Mouse (Mus musculus) liver, embryonic 15.5 days (tissue): ENCODE data around the gene P2rx1. TPM values are rescaled to one million over a fixed set of nuclear protein-coding genes. Genes with fewer than 3 reads are reported as not detected.

Experiments
- ATAC-seq: fragments of 200-750 bp; cut with Nextera tagmentation; 2 replicates; pipeline ENCODE4 v1.8.0; 2017; ENCODE audit warnings: moderate number of reproducible peaks, mild to moderate bottlenecking, moderate library complexity; ENCODE audit not compliant: insufficient read depth
- H3K27ac ChIP-seq: fragments of 300-500 bp; sonication (generic); replicated peaks from 2 replicates; pipeline ENCODE4 v1.5.1; 2015; ENCODE audit warnings: mild to moderate bottlenecking, inconsistent platforms
- H3K27me3 ChIP-seq: fragments of 300-500 bp; sonication (generic); 2 replicates; pipeline ENCODE4 v1.6.1; 2015; ENCODE audit warnings: mild to moderate bottlenecking, inconsistent platforms
- H3K36me3 ChIP-seq: fragments of 300-500 bp; sonication (generic); replicated peaks from 2 replicates; pipeline ENCODE4 v1.6.1; 2015; ENCODE audit warnings: moderate library complexity, mild to moderate bottlenecking, inconsistent platforms
- H3K4me1 ChIP-seq: fragments of 300-500 bp; sonication (generic); replicated peaks from 2 replicates; pipeline ENCODE4 v1.6.1; 2015; ENCODE audit warnings: inconsistent platforms
- H3K4me2 ChIP-seq: fragments of 300-500 bp; sonication (generic); 2 replicates; pipeline ENCODE4 v1.6.1; 2015; ENCODE audit warnings: moderate library complexity, mild to moderate bottlenecking, inconsistent platforms
- H3K4me3 ChIP-seq: fragments of 300-500 bp; sonication (generic); replicated peaks from 2 replicates; pipeline ENCODE4 v1.5.1; 2015; ENCODE audit warnings: mild to moderate bottlenecking, inconsistent platforms
- H3K9ac ChIP-seq: fragments of 300-500 bp; sonication (generic); 2 replicates; pipeline ENCODE4 v1.6.1; 2015; ENCODE audit warnings: moderate library complexity, mild to moderate bottlenecking, inconsistent platforms
- H3K9me3 ChIP-seq: fragments of 300-500 bp; sonication (generic); replicated peaks from 2 replicates; pipeline ENCODE4 v1.6.1; 2016; ENCODE audit warnings: inconsistent platforms
- WGBS: fragments of 180-500 bp; shearing (Covaris S2); methylation state at CpG from one replicate; pipeline ENCODE4 v1.1.7; 2015; ENCODE audit warnings: mixed read lengths; ENCODE audit not compliant: insufficient replicate concordance; 5-methylcytosine and 5-hydroxymethylcytosine counted together
- polyA plus RNA-seq: library from polyadenylated mRNA; unstranded; fragments of >200 nt; fragmentation: Nextera tagmentation; extraction: Ambion mirVana; gene quantifications from 2 replicates; pipeline ENCODE4 v1.2.1, GENCODE M21; 2015

The P2rx1 gene
- polyA plus RNA-seq, 1 experiment from 2014 or later = 6.6 TPM

- Histone ChIP-seq H3K9ac (no peak overlapping the region), H3K4me3 (peak overlapping the region; percentile 53), H3K9me3 (no peaks in the 10 kb centered on the region), H3K36me3 (no peaks in the 10 kb centered on the region), H3K4me2 (peak overlapping the region; percentile 73), H3K4me1 (peaks cover 20% of the 10 kb centered on the region), H3K27ac (no peak overlapping the region), H3K27me3 (peaks cover 48% of the 10 kb centered on the region)
- WGBS = 10% methylated on average over 14 of the region's 15 CpGs
- ATAC-seq = no peak
Observed at GRCm38 (mm10) chr11:72960723-72961071, 38.2 kb upstream of the P2rx1 start.

- no peaks in the 10 kb centered on the region for H3K36me3 ChIP-seq
- H3K27ac ChIP-seq = peak within 1 kb of the TSS; percentile 48
- ATAC-seq = peak; percentile 60
- no peaks in the 10 kb centered on the region for H3K9me3 ChIP-seq
- WGBS = 1% methylated on average over 70 of the region's 70 CpGs
- peaks cover 20% of the 10 kb centered on the region for H3K4me1 ChIP-seq
- H3K4me2 ChIP-seq = peak within 1 kb of the TSS; percentile 73
- H3K9ac ChIP-seq = peak within 1 kb of the TSS; percentile 32
- H3K27me3 ChIP-seq = peaks cover 48% of the 10 kb centered on the region
- H3K4me3 ChIP-seq = peak within 1 kb of the TSS; percentile 53
Observed at GRCm38 (mm10) chr11:72961072-72961980, 37.6 kb upstream of the P2rx1 start, which contains the start of gene Atp2a3. TSS of gene Atp2a3 (plus strand) at chr11:72961169.

- Histone ChIP-seq H3K4me1 (peaks cover 18% of the 10 kb centered on the region), H3K36me3 (no peaks in the 10 kb centered on the region), H3K4me2 (peak overlapping the region; percentile 73; the same call in 1 of the 2 replicates), H3K4me3 (0 out of 2 replicates have a peak overlapping the region, but pooled peaks have one; percentile 53), H3K27ac (no peak overlapping the region), H3K9ac (no peak overlapping the region), H3K9me3 (no peaks in the 10 kb centered on the region), H3K27me3 (peaks cover 48% of the 10 kb centered on the region)
- 33% methylated on average over 2 of the region's 2 CpGs for WGBS
- ATAC-seq = no peak
Observed at GRCm38 (mm10) chr11:72962378-72962777, 36.5 kb upstream of the P2rx1 start.

GRCm38 (mm10) chr11:72963058-72963788, 35.7 kb upstream of the P2rx1 start:
- ATAC-seq = no peak
- H3K9ac ChIP-seq = no peak overlapping the region

GRCm38 (mm10) chr11:72963789-72964294, 35.1 kb upstream of the P2rx1 start:
- Histone ChIP-seq H3K36me3 (no peaks in the 10 kb centered on the region), H3K27me3 (peaks cover 48% of the 10 kb centered on the region), H3K4me1 (peaks cover 17% of the 10 kb centered on the region), H3K9me3 (no peaks in the 10 kb centered on the region), H3K9ac (no peak overlapping the region), H3K4me3 (no peak overlapping the region), H3K27ac (no peak overlapping the region; the same call in 1 of the 2 replicates), H3K4me2 (no peak overlapping the region)
- no peak for ATAC-seq
- 64% methylated on average over 3 of the region's 3 CpGs for WGBS

More at GRCm38 (mm10) chr11:72963058-72963788, 35.7 kb upstream of the P2rx1 start:
- Histone ChIP-seq H3K27me3 (peaks cover 48% of the 10 kb centered on the region), H3K4me1 (peaks cover 17% of the 10 kb centered on the region), H3K4me2 (peak overlapping the region; percentile 23; the same call in 1 of the 2 replicates), H3K36me3 (no peaks in the 10 kb centered on the region), H3K4me3 (no peak overlapping the region), H3K27ac (no peak overlapping the region; the same call in 1 of the 2 replicates), H3K9me3 (no peaks in the 10 kb centered on the region)
- 27% methylated on average over 7 of the region's 7 CpGs for WGBS

- Histone ChIP-seq H3K4me2 (no peak overlapping the region), H3K27me3 (no peaks in the 10 kb centered on the region), H3K36me3 (no peaks in the 10 kb centered on the region), H3K9ac (no peak overlapping the region), H3K4me3 (no peak overlapping the region), H3K9me3 (no peaks in the 10 kb centered on the region), H3K4me1 (no peaks in the 10 kb centered on the region), H3K27ac (no peak overlapping the region)
- WGBS = 72% methylated on average over 13 of the region's 13 CpGs
- no peak for ATAC-seq
Observed at GRCm38 (mm10) chr11:72974995-72975503, 23.9 kb upstream of the P2rx1 start.

GRCm38 (mm10) chr11:72982516-72982915, 16.4 kb upstream of the P2rx1 start:
- Histone ChIP-seq H3K9ac (no peak overlapping the region), H3K4me2 (no peak overlapping the region), H3K4me1 (0 out of 2 replicates have a peak, but pooled peaks cover 6% of the 10 kb centered on the region), H3K9me3 (no peaks in the 10 kb centered on the region), H3K4me3 (no peak overlapping the region), H3K27me3 (no peaks in the 10 kb centered on the region), H3K36me3 (no peaks in the 10 kb centered on the region), H3K27ac (no peak overlapping the region)
- no peak for ATAC-seq
- 65% methylated on average over 9 of the region's 9 CpGs for WGBS

- H3K9ac ChIP-seq = no peak overlapping the region
Observed at GRCm38 (mm10) chr11:72983283-72983682, 15.6 kb upstream of the P2rx1 start.

GRCm38 (mm10) chr11:72986745-72987144, 12.2 kb upstream of the P2rx1 start:
- no peaks in the 10 kb centered on the region for H3K9me3 ChIP-seq
- ATAC-seq = no peak
- H3K36me3 ChIP-seq = no peaks in the 10 kb centered on the region
- H3K4me3 ChIP-seq = no peak overlapping the region
- H3K9ac ChIP-seq = no peak overlapping the region
- H3K4me2 ChIP-seq = no peak overlapping the region
- H3K27me3 ChIP-seq = no peaks in the 10 kb centered on the region
- H3K27ac ChIP-seq = no peak overlapping the region
- WGBS = 35% methylated on average over 5 of the region's 5 CpGs
- H3K4me1 ChIP-seq = peaks cover 7% of the 10 kb centered on the region; the same call in 1 of the 2 replicates

More at GRCm38 (mm10) chr11:72983283-72983682, 15.6 kb upstream of the P2rx1 start:
- Histone ChIP-seq H3K27ac (no peak overlapping the region), H3K36me3 (no peaks in the 10 kb centered on the region), H3K4me2 (no peak overlapping the region), H3K9me3 (no peaks in the 10 kb centered on the region), H3K4me3 (no peak overlapping the region), H3K4me1 (0 out of 2 replicates have a peak, but pooled peaks cover 7% of the 10 kb centered on the region), H3K27me3 (no peaks in the 10 kb centered on the region)
- 49% methylated on average over 5 of the region's 5 CpGs for WGBS
- no peak for ATAC-seq

GRCm38 (mm10) chr11:72987234-72987633, 11.7 kb upstream of the P2rx1 start:
- 46% methylated on average over 5 of the region's 5 CpGs for WGBS
- H3K9me3 ChIP-seq = no peaks in the 10 kb centered on the region
- no peaks in the 10 kb centered on the region for H3K27me3 ChIP-seq
- H3K9ac ChIP-seq = no peak overlapping the region
- no peaks in the 10 kb centered on the region for H3K36me3 ChIP-seq
- no peak overlapping the region for H3K27ac ChIP-seq
- H3K4me3 ChIP-seq = no peak overlapping the region
- peaks cover 7% of the 10 kb centered on the region; the same call in 1 of the 2 replicates for H3K4me1 ChIP-seq
- no peak for ATAC-seq
- H3K4me2 ChIP-seq = no peak overlapping the region
